Mouse (Mus musculus) heart, postnatal 0 days (tissue): ENCODE measurements around the gene Col1a2. TPM values are rescaled to one million over a fixed set of nuclear protein-coding genes. Genes with fewer than 3 reads are reported as not detected.

Experiments used
- ATAC-seq: fragments of 200-750 bp; cut with Nextera tagmentation; 2 replicates; pipeline ENCODE4 v1.8.0; 2017; ENCODE audit warnings: low read depth, moderate number of reproducible peaks, moderate library complexity; ENCODE audit not compliant: insufficient read depth
- DNase-seq: peaks from one replicate; pipeline ENCODE4 v3.0.0-alpha.2; 2016; ENCODE audit warnings: low spot score
- H3K27ac ChIP-seq: fragments of 300-500 bp; sonication (generic); 2 replicates; pipeline ENCODE4 v1.5.1; 2014; ENCODE audit warnings: low read depth, mild to moderate bottlenecking
- H3K27me3 ChIP-seq: fragments of 300-500 bp; sonication (generic); 2 replicates; pipeline ENCODE4 v1.6.1; 2014; ENCODE audit warnings: low read length, mixed read lengths; ENCODE audit not compliant: control insufficient read depth, insufficient read depth
- H3K36me3 ChIP-seq: fragments of 300-500 bp; sonication (generic); replicated peaks from 2 replicates; pipeline ENCODE4 v1.6.1; 2014; ENCODE audit warnings: low read length, mixed read lengths; ENCODE audit not compliant: control insufficient read depth, insufficient read depth
- H3K4me1 ChIP-seq: fragments of 300-500 bp; sonication (generic); 2 replicates; pipeline ENCODE4 v1.6.1; 2014; ENCODE audit warnings: antibody characterized with exemption; ENCODE audit not compliant: control insufficient read depth, insufficient read depth
- H3K4me2 ChIP-seq: fragments of 300-500 bp; sonication (generic); 2 replicates; pipeline ENCODE4 v1.6.1; 2014; ENCODE audit warnings: low read depth, mild to moderate bottlenecking, low read length, moderate library complexity
- H3K4me3 ChIP-seq: fragments of 300-500 bp; sonication (generic); 2 replicates; pipeline ENCODE4 v1.5.1; 2014; ENCODE audit warnings: low read depth, low read length
- H3K9ac ChIP-seq: fragments of 300-500 bp; sonication (generic); replicated peaks from 2 replicates; pipeline ENCODE4 v1.6.1; 2014; ENCODE audit warnings: low read depth, low read length, mixed read lengths
- H3K9me3 ChIP-seq: fragments of 300-500 bp; sonication (generic); replicated peaks from 2 replicates; pipeline ENCODE4 v1.6.1; 2016; ENCODE audit warnings: low read length; ENCODE audit not compliant: control insufficient read depth
- CTCF ChIP-seq: IDR thresholded peaks from 2 replicates; pipeline ENCODE4 v1.5.1; 2016; ENCODE audit warnings: antibody characterized with exemption, control low read depth, low read depth
- EP300 ChIP-seq: IDR thresholded peaks from 2 replicates; pipeline ENCODE4 v1.6.1; 2016; ENCODE audit warnings: antibody characterized with exemption, low read depth
- WGBS: fragments of 180-500 bp; shearing (Covaris S2); extraction: QIAGEN DNeasy Blood & Tissue Kit; methylation state at CpG from one replicate; pipeline ENCODE4 v1.1.7; 2014; 5-methylcytosine and 5-hydroxymethylcytosine counted together
- polyA plus RNA-seq: library from polyadenylated mRNA; unstranded; fragments of >200 nt; fragmentation: Nextera tagmentation; extraction: Ambion mirVana; gene quantifications from 2 replicates; pipeline ENCODE4 v1.2.1, GENCODE M21; 2015
- total RNA-seq: library from RNA; depleted of rRNA; stranded (reverse); fragments of >200 nt; gene quantifications from 2 replicates; pipeline ENCODE4 v1.2.3, GENCODE M21; 2014; ENCODE audit warnings: low replicate concordance

Col1a2 gene
- total and polyA plus RNA-seq, 2 experiments from 2014 or later: 197 to 430 TPM

DNA sequence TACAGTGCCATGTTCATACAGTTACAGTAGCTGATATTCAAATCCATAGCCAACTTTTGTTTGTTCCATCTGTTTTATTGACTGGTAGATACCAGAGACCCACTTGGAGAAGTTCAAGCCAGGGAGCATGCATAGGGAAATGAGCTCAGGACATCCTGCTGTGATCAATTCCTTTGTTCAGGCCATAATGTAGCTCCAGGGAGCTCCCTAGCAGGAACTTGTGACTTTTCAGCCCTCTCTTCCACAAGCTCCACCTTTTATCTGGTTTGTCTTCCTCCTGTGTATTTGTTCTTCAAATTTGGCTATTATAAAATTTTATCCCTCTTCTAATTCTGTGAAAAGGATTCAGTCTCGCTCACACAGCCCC, 45.9 kb downstream of the Col1a2 start:
- no peak for DNase-seq
- no peaks in the 10 kb centered on the region for H3K27me3 ChIP-seq
- H3K4me2 ChIP-seq: no peak overlapping the region
- TF ChIP-seq CTCF (no peak), EP300 (no peak)
- no peaks in the 10 kb centered on the region for H3K4me1 ChIP-seq
- no peak overlapping the region for H3K9ac ChIP-seq
- H3K36me3 ChIP-seq: no peaks in the 10 kb centered on the region
- H3K9me3 ChIP-seq: no peaks in the 10 kb centered on the region
- H3K4me3 ChIP-seq: no peak overlapping the region
- no peak for ATAC-seq
- H3K27ac ChIP-seq: no peak overlapping the region
- WGBS: 84% methylated on average over 1 of the region's 1 CpGs

DNA sequence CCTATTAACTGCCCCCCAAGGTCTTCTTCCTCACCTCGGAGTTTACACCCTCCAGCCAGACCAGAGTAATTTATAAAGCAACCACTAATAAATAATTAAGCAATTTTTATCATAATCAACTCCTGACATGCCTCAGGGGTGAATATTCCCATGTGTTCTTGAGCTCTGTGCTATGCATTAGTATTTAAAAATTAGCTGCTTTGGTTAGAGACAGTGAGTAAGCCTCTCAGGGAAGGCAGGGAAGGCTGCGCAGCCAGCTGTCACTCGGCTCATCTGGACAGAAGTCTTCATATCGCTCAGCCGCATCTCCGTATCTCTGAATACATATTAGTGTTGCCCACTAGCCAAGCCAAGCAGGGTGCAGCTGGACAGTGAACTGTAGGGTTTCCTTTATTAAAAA, 50.8 kb downstream of the Col1a2 start:
- no peak overlapping the region for H3K27ac ChIP-seq
- H3K9ac ChIP-seq: no peak overlapping the region
- no peak for TF ChIP-seq EP300
- no peak for TF ChIP-seq CTCF
- H3K4me1 ChIP-seq: no peaks in the 10 kb centered on the region
- 77% methylated on average over 6 of the region's 6 CpGs for WGBS
- ATAC-seq (no peak), DNase-seq (no peak)
- H3K36me3 ChIP-seq: no peaks in the 10 kb centered on the region
- no peak overlapping the region for H3K4me2 ChIP-seq
- H3K4me3 ChIP-seq: no peak overlapping the region
- no peaks in the 10 kb centered on the region for H3K9me3 ChIP-seq
- no peaks in the 10 kb centered on the region for H3K27me3 ChIP-seq

DNA sequence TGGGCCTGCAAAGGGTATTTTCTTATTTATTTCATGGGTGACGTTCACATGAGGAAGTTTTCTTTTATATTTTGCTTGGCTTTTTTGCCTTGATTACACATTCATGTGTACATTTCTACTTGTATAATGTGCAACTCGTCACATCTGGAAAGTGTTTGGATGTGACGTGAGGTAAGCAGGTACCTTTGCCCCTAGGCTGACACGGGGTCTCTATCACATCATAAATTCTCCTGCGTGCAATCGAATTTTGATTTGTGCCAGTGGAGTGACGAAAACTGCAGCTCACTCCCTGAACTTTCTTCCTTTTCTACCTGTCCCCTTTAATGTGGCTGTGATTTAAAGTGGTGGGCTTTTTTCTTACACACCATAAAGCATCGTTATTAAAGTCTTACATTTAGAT, 52.5 kb downstream of the Col1a2 start:
- H3K9ac ChIP-seq: no peak overlapping the region
- TF ChIP-seq CTCF (no peak), EP300 (no peak)
- ATAC-seq (no peak), DNase-seq (no peak)
- no peak overlapping the region for H3K27ac ChIP-seq
- no peaks in the 10 kb centered on the region for H3K36me3 ChIP-seq
- H3K9me3 ChIP-seq: no peaks in the 10 kb centered on the region
- H3K27me3 ChIP-seq: no peaks in the 10 kb centered on the region
- whole genome bisulfite sequencing: 77% methylated on average over 8 of the region's 8 CpGs
- H3K4me1 ChIP-seq: no peaks in the 10 kb centered on the region
- H3K4me2 ChIP-seq: no peak overlapping the region
- H3K4me3 ChIP-seq: no peak overlapping the region

DNA sequence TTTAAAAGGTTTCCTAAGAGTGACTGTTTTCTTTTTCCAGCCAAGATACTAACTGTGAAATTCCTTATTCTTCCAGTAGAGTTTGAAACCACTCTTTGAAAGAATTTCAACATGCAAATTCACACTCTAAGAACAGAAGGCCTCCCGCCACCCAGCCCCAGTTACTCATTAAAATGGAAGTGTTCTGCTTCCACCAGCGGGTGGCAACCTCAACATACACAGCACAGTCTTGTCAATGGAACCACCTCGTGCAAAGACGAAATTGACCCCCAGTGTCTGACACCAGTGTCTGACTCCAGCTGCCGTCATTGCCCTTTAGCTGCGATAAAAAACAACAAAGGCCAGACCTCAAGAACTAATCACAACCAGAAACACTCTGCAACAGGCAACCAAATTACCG, 53.1 kb downstream of the Col1a2 start:
- ATAC-seq: peak; percentile 57; the same call in 1 of the 2 replicates
- Histone ChIP-seq H3K9me3 (no peaks in the 10 kb centered on the region), H3K9ac (no peak overlapping the region), H3K4me3 (no peak overlapping the region), H3K4me2 (0 out of 2 replicates have a peak overlapping the region, but pooled peaks have one; percentile 16), H3K27me3 (no peaks in the 10 kb centered on the region), H3K4me1 (no peaks in the 10 kb centered on the region), H3K27ac (no peak overlapping the region), H3K36me3 (no peaks in the 10 kb centered on the region)
- TF ChIP-seq CTCF (peak; percentile 69), EP300 (no peak)
- peak; percentile 32 for DNase-seq
- WGBS: 13% methylated on average over 7 of the region's 7 CpGs

DNA sequence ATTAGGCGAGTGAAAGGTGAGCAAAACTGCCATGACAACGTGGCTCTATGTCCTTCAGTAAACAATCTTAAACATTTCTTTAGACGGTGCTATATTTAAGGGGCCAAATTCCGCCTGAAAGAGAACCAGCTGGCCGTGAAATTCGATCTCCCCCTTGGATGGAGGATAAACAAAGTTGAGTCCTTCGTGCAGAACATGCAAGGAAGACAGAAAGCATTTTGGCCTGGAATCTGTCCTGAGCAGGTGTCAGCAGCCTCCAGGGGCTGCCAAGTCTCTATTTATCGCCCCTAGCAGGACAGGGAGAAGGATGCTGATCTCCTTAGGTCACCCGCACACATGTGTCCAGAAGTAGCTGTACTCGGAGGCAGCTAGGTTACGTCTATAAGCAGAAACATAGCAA, 56.5 kb downstream of the Col1a2 start:
- no peak for ATAC-seq

GRCm38 (mm10) chr6:4561621-4562020, 57.0 kb downstream of the Col1a2 start:
- H3K4me3 ChIP-seq: no peak overlapping the region
- no peaks in the 10 kb centered on the region for H3K27me3 ChIP-seq
- no peak for ATAC-seq
- no peak overlapping the region for H3K4me2 ChIP-seq
- H3K27ac ChIP-seq: no peak overlapping the region
- H3K36me3 ChIP-seq: no peaks in the 10 kb centered on the region
- TF ChIP-seq EP300: no peak
- no peak overlapping the region for H3K9ac ChIP-seq
- no peak for DNase-seq
- no peaks in the 10 kb centered on the region for H3K9me3 ChIP-seq
- no peaks in the 10 kb centered on the region for H3K4me1 ChIP-seq

More for the DNA sequence above, 56.5 kb downstream of the Col1a2 start:
- Histone ChIP-seq H3K36me3 (no peaks in the 10 kb centered on the region), H3K4me3 (no peak overlapping the region), H3K27me3 (no peaks in the 10 kb centered on the region), H3K9me3 (no peaks in the 10 kb centered on the region), H3K27ac (no peak overlapping the region), H3K4me2 (no peak overlapping the region), H3K9ac (no peak overlapping the region), H3K4me1 (no peaks in the 10 kb centered on the region)
- TF ChIP-seq CTCF: no peak
- no peak for TF ChIP-seq EP300
- peak; percentile 12 for DNase-seq
- WGBS: 26% methylated on average over 11 of the region's 11 CpGs
